Mouse (Mus musculus): ENCODE data around the gene Olfr1120. TPM values are rescaled to one million over a fixed set of nuclear protein-coding genes. Genes with fewer than 3 reads are reported as not detected.
"Not testable (repeated sequence)": the region's sequence is repeated elsewhere in the genome, so short reads cannot be mapped to it uniquely, and the experiment has no call there.

Olfr1120 gene
- total RNA-seq (2021), result not detected

DNA sequence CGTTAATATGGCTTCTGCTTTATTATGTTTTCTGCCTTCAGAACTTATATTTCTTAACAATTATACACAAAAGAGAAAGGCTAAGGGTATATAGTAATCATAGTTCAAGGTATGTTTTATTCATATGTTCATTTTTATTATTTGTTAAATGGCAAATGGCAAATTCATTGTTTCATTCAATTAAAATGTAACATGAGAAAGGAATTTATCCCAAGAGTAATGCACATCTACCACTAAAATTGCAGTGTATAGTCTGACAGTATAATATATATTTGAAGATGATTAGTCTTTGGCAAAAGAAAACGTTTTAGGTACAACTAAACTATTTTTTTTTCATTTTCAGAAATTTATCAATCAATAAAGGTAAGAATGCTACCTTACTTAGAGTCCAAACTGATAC is at the start of gene Olfr1120:
Olfr1120 (plus strand) TSS at position 301 of the 400 bp plus-strand sequence.
- intact Hi-C loops (cut with DNase I), result no loop called here
- DNase-seq (ENCODE audit: low spot score in 2 of 2), result no peak

DNA sequence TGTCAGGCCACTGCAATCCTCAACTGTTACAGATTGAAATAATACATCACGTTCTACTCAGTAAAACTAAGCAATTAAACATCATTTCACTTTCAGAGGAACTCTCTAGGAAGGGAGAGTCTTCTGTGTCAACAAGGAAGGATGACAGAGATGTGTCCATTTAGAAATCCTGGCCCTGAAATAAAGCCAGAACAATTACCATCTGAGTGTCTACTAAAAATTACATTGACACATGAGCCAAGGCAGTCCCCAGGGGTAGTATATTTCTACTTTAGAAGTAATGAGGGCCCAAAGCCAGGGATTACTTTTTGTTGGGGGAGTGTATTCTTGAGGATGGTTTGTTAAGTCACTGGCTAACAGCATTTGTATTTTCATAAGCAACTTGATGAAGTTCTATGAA is 47.3 kb upstream of the Olfr1120 start, which contains the start of gene Olfr1118:
Olfr1118 (plus strand) TSS at position 301 of the 400 bp plus-strand sequence.
- intact Hi-C loops (cut with DNase I), result no loop called here

DNA sequence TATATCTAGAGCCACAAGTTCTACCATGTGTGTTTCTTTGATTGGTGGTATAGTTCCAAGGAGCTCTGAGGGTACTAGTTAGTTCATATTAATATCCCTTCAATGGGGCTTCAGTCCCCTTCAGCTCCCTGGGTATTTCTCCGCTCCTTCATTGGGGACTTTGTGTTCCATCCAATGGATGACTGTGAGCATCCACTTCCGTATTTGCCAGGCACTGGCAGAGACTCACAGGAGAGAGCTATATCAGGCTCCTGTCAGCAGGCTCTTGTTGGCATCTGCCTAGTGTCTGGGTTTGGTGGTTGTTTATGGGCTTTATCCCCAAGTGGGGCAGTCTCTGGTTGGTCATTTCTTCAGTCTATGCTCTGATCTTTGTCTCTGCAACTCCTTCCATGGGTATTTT is 5.5 kb downstream of the Olfr1120 start:
- DNase-seq (ENCODE audit: low spot score in 2 of 2); intact Hi-C loops (cut with DNase I): not testable (repeated sequence)

More for the DNA sequence above, 47.3 kb upstream of the Olfr1120 start, which contains the start of gene Olfr1118:
- no peak for DNase-seq (ENCODE audit: low spot score in 2 of 2)

DNA sequence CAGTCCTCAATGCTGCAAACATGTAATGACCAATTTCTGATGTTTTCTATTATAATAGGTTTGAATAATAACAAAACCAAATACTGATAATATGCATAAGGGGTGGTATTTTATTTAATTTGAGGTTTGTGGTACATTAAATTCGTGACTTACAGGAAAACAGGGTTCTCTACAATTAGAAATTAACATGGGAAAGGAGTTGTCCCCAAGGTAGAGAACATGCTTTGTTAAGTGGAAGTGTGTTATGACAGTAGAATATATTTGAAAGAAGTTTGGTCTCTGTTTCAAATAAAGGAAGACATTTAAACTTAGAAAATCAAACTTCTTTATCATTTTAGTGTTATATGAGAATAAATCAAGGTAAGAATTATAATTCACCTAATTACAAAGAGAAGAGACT is 15.0 kb downstream of the Olfr1120 start, which contains the start of gene Olfr1121:
Olfr1121 (plus strand) TSS at position 301 of the 400 bp plus-strand sequence.
- no peak for DNase-seq (ENCODE audit: low spot score in 2 of 2)
- intact Hi-C loops (cut with DNase I), result no loop called here

DNA sequence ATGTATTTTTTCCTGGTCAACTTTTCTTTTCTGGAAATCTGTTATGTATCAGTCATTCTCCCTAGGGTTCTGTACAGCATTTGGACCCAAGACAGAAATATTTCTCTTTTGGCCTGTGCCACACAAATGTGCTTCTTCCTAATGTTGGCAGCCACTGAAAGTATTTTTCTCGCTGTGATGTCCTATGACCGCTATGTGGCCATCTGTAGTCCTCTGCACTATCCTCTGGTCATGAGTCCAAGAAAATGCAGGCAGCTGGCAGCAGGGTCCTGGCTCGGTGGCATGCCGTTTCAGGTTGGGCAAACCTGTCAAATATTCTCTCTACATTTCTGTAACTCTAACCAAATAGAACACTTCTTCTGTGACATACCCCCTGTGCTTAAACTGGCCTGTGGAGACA is 17.1 kb downstream of the Olfr1120 start:
- intact Hi-C loops (cut with DNase I), result no loop called here

DNA sequence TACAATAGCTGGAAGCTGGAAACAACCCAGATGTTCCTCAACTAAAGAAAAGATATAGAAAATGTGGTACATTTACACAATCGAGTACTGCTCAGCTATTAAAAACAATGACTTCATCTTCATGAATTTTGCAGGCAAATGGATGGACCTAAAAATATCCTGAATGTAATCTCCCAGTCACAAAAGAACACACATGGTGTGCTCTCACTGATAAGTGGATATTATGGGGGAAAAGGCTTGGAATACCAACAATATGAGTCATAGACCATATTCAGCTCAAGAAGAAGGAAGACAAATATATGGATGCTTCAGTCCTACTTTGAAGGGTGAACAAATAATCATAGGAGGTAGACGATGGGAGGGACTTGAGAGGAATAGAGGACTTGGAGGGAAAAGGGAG is 29.3 kb downstream of the Olfr1120 start:
- intact Hi-C loops (cut with DNase I), result no loop called here
- no peak for DNase-seq (ENCODE audit: low spot score in 2 of 2)

More for the DNA sequence above, 17.1 kb downstream of the Olfr1120 start:
- DNase-seq (ENCODE audit: low spot score in 2 of 2), result no peak

DNA sequence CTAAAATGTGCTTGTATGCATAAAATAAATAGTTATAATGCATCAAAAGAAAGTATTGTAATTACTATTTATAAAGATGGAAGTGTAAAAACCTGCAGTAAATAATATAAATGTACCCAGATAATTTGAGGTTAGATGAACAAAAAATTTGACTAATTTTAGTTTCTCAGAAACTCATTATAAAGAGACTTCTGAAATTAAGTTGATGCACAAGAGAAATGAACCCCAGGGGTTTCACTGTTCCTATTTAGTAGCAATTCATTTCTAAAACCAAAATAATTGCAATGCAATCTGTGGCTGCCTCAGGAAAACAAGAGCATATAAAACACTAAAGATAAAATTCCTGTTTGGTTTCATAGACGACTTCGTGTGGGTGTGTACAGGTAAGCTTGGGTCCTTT is 30.9 kb downstream of the Olfr1120 start, which contains the start of gene Olfr1122:
Olfr1122 (plus strand) TSS at position 301 of the 400 bp plus-strand sequence.
- no peak for DNase-seq (ENCODE audit: low spot score in 2 of 2)
- intact Hi-C loops (cut with DNase I), result no loop called here

DNA sequence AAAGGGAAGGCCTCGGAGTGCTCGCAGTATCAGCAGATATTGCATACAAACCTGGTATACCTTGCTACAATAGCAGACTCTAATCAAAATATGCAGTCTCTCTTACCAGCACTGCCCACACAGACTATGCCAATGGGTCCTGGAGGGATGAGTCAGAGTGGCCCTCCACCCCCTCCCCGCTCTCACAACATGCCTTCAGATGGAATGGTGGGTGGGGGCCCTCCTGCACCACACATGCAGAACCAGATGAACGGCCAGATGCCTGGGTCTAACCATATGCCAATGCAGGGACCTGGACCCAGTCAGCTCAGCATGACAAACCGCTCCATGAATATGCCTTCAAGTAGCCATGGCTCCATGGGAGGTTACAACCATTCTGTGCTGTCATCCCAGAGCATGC is 39.0 kb downstream of the Olfr1120 start:
- DNase-seq (ENCODE audit: low spot score in 2 of 2); intact Hi-C loops (cut with DNase I): not testable (repeated sequence)

DNA sequence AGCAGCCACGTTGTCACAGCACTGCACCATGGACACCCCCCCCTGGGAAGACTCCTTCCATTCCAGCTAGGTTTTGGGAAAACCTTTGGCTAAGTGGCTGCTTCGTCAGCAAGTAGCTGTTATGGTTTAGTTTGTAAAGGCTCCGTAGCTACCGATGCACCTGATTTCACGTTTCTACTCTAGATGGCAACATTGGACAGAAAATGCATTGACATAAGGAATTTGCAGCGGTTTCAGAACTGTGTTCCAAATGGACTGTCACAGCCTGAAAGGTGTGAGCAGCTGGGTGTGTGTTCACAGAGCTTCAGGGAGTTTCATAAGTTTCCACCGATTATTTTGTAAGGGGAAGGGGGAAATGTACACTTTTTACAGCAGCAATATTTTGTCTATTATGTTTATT is 40.1 kb downstream of the Olfr1120 start:
- DNase-seq (ENCODE audit: low spot score in 2 of 2); intact Hi-C loops (cut with DNase I): not testable (repeated sequence)

Other genes starting within 250 kb of the Olfr1120 start
- gene Olfr259, start 240.2 kb upstream of the Olfr1120 start, total RNA-seq (2021), result not detected
- gene Olfr1110, start 214.5 kb upstream of the Olfr1120 start, total RNA-seq (2021), result not detected
- gene Olfr1111, start 202.2 kb upstream of the Olfr1120 start, total RNA-seq (2021), result not detected
- gene Olfr1112, start 167.0 kb upstream of the Olfr1120 start, total RNA-seq (2021), result not detected
- not detected for gene Olfr1113, start 145.8 kb upstream of the Olfr1120 start, total RNA-seq (2021)
- not detected for gene Olfr1115, start 106.8 kb upstream of the Olfr1120 start, total RNA-seq (2021)
- not detected for gene Olfr1116, start 87.3 kb upstream of the Olfr1120 start, total RNA-seq (2021)
- gene Olfr1118, start 47.2 kb upstream of the Olfr1120 start, total RNA-seq (2021), result not detected
- gene Olfr1121, start 15.1 kb downstream of the Olfr1120 start, total RNA-seq (2021), result not detected
- under 1 TPM in 1 of 2 experiments, not detected in 1; 0.18 TPM for gene Olfr1122, start 31.0 kb downstream of the Olfr1120 start, total RNA-seq (2021)
- gene Olfr1123, start 61.8 kb downstream of the Olfr1120 start, total RNA-seq (2021), result not detected
- gene Olfr1124, start 75.5 kb downstream of the Olfr1120 start, total RNA-seq (2021), result not detected
- gene Olfr1126, start 99.1 kb downstream of the Olfr1120 start, total RNA-seq (2021), result not detected
- not detected for gene Pramel7, start 142.3 kb downstream of the Olfr1120 start, total RNA-seq (2021)
- gene Pramel6, start 151.8 kb downstream of the Olfr1120 start, total RNA-seq (2021), result not detected
- gene Olfr153, start 177.0 kb downstream of the Olfr1120 start, total RNA-seq (2021), result not detected
- not detected for gene Olfr1128, start 190.7 kb downstream of the Olfr1120 start, total RNA-seq (2021)
- gene Olfr1129, start 219.1 kb downstream of the Olfr1120 start, total RNA-seq (2021), result not detected